Mouse (Mus musculus) layer of hippocampus, postnatal 36 days (tissue): ENCODE measurements around the gene Sppl2b. TPM values are rescaled to one million over a fixed set of nuclear protein-coding genes. Genes with fewer than 3 reads are reported as not detected.

ENCODE experiments used
- DNase-seq, 2 experiments: peaks; one replicate each; pipeline ENCODE4 v3.0.0; 2022
- total RNA-seq, 2 experiments: library from RNA; stranded (reverse); gene quantifications; 2 replicates each; pipeline ENCODE4 v1.2.3; 2021

The Sppl2b gene
- total RNA-seq, 2 experiments from 2014 or later, result 56.0 to 67.0 TPM

GRCm38 (mm10) chr10:80845732-80846131 lies 9.3 kb upstream of the Sppl2b start:
- DNase-seq, result no peak

DNA sequence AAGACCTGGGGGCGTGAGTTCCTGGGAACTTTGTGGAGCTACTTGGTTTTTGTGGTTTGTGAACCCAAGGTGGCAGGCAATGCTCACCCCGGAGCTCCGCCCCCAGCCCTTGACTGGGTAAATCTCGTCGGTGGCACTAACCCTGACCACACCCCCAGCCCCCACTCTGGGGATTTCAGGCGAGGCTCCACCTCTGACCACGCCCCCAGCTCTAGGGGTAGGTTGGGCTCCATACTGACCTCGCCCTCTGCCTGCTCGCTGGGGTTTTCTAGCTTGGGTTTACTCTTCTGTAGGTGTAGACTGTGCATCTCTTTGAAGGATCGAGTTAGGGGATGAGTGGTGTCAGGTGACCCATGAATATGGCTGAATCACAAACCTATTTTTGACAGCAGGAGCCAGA lies 6.5 kb upstream of the Sppl2b start:
- no peak for DNase-seq

GRCm38 (mm10) chr10:80855749-80856073 lies 636 bp downstream of the Sppl2b start:
- DNase-seq, result no peak

DNA sequence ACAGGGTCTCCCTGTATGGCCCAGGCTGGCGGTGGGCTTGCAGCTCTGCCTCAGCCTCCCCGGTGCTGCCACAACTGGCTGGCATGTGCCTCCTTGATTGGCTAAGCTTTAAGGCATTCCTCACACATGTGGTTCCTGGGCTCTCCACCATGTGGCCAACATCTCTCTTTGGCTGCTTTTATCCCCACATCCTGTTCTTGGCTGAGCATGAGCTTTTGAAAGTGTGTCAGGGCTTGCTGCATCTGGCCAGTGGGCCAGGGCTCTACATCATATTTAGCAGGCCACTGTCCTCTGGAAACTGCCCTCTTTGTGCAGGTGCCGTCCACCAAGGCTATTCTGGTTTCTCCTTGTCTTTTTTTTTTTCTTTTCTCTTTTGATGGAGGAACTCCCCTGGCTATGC lies 1.2 kb downstream of the Sppl2b start:
- DNase-seq, result no peak

- DNase-seq, result no peak
These were observed 1.8 kb downstream of the Sppl2b start for GRCm38 (mm10) chr10:80856908-80857307.

GRCm38 (mm10) chr10:80857386-80857785 lies 2.3 kb downstream of the Sppl2b start:
- no peak for DNase-seq

- DNase-seq, result no peak
These were observed 2.8 kb downstream of the Sppl2b start for GRCm38 (mm10) chr10:80857848-80858247.

DNA sequence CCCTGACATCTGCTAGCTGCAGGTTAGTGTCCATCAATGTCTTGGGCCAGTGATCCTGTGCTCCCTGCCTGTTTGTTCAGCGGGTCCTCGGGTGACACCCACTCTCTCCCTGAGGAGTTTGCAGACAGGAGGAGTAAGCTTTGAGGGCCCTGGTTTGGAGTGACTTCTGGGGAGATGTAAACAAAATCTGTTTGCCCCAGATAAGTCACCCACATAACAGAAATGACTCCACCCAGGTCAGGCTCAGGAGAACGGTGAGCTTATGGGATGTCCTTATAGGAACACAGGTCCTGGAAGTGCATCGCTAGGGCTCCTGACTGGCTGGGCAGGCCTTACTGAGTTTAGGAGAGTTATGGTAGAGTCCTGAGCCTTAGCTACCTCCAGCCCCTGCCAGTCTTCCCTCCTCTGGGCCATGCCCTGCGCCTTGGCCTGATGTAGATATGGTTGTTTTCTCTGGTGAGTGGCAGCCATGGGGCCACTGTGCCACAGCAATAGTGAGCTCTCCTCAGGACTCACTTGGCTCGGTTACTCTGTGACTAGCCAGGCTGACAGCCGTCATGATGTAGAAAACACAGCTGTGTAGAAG lies 3.4 kb downstream of the Sppl2b start:
- no peak for DNase-seq

DNA sequence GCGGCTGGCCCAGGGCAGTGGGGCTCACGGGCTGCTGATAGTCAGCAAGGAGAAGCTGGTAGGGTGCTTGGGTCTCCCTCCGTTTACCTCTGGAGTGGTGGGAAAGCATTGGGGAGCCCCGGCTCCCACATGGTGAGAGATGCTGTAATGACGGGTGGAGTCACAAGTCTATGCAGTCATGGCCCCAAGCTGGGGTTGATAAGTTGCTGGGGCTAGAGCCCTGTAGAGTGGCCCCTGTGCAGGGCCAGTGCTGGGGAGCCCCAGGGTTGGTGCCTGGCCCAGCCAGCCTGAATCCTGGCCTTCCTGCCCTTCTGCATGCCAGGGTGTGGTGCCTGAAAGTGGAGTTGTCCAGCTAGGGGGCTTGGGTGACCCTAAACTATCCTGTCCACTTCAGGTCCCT lies 7.2 kb downstream of the Sppl2b start:
- no peak for DNase-seq

- DNase-seq, result no peak
These were observed 9.4 kb downstream of the Sppl2b start for GRCm38 (mm10) chr10:80864446-80864845.

DNA sequence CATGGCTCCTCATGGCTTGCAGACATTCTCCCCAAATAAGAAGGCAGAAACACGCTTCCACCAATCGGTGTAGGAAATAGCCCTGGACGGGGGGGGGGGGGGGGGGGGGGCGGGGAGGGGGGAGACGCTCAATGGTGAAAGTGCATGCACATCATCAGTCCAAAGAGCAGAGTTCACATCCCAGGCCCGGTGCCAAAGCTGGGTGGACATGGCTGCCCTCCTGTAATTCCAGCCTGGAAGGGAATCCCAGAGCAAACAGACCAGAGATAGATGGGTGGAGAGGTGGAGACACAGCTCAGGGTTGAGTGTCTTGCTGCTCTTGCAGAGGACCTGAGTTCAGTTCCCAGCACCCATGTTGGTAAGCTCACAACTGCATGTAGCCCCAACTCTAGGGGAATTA lies 15.9 kb downstream of the Sppl2b start:
- no peak for DNase-seq

- DNase-seq, result no peak
These were observed 16.5 kb downstream of the Sppl2b start, which contains the start of gene Tmprss9 for GRCm38 (mm10) chr10:80871581-80871980. Gene Tmprss9, plus strand, starts transcription at chr10:80871848.

DNA sequence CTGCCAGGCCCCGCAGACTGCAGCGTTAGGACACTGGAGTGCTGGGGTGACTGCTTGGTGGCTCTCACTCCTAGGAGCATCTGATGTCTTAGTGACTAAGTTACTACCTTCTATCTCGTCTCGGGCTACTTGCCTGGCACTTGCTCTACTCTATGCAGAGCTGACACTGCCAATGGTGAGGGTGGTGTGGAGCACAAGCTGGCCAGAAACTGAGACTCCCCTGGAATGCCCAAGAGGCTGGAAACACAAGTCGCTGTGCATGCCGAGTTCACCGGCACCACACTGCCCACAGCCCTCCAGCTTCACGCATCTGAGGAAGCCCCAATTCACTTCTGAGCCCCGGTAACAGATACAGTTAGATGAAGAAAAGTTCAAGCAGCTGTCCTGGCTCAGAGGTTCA lies 19.0 kb downstream of the Sppl2b start:
- DNase-seq, result no peak

DNA sequence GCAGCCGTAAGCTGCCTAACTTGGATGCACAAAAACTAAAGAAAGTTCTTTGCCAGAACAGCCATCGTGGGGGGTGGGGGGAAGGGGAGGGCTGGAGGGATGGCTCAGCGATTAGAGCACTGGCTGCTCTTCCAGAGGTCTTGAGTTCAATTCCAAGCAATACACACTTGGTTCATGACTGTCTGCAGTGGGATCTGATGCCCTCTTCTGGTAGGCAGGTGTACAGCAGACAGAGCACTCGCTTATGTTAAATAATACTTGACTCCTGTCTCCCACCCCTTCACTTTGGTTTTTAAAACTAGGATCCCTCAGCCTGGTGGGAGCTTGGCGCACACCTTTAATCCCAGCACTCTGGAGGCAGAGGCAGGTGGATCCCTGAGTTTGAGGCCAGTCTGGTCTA lies 21.0 kb downstream of the Sppl2b start:
- peak in 1 of 2 experiments; percentile 50 for DNase-seq

- DNase-seq, result no peak
These were observed 21.5 kb downstream of the Sppl2b start for GRCm38 (mm10) chr10:80876594-80876993.

GRCm38 (mm10) chr10:80880131-80880641 lies 25.1 kb downstream of the Sppl2b start:
- DNase-seq, result peak; percentile 47 to 59

- DNase-seq, result no peak
These were observed 25.8 kb downstream of the Sppl2b start for GRCm38 (mm10) chr10:80880901-80881300.

GRCm38 (mm10) chr10:80881301-80881700 lies 26.2 kb downstream of the Sppl2b start:
- no peak for DNase-seq

GRCm38 (mm10) chr10:80887181-80887580 lies 32.1 kb downstream of the Sppl2b start:
- no peak for DNase-seq

GRCm38 (mm10) chr10:80895100-80895499 lies 40.0 kb downstream of the Sppl2b start:
- no peak for DNase-seq

DNA sequence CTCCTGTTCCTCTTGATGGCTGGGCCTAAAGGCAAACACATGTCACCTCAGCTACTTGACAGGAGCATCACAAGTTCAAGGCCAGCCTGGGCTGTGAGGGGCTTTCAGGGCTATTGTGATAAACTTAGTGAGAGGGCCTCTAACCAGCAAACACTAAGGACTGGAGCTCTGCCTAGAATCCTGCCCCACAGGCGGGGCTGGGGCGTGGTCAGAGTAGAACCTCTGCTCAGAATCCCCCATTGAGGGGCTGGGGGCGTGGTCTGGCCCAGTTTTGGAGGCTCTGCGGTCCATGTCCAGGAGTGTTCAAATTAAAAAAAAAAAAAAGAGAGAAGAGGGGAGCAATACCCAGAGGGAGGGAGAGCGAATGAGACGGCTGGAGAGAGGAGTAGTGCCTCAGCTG lies 40.6 kb downstream of the Sppl2b start:
- no peak for DNase-seq

- DNase-seq, result no peak
These were observed 41.8 kb downstream of the Sppl2b start for GRCm38 (mm10) chr10:80896581-80897485.

- DNase-seq, result peak; percentile 71 to 77
These were observed 42.9 kb downstream of the Sppl2b start for GRCm38 (mm10) chr10:80897861-80898510.
